Mouse (Mus musculus): ENCODE results near the gene Copg2. TPM values are rescaled to one million over a fixed set of nuclear protein-coding genes. Genes with fewer than 3 reads are reported as not detected.

Copg2 gene
- polyA plus RNA-seq, 1 experiment from 2014 or later: 33.6 TPM

DNA sequence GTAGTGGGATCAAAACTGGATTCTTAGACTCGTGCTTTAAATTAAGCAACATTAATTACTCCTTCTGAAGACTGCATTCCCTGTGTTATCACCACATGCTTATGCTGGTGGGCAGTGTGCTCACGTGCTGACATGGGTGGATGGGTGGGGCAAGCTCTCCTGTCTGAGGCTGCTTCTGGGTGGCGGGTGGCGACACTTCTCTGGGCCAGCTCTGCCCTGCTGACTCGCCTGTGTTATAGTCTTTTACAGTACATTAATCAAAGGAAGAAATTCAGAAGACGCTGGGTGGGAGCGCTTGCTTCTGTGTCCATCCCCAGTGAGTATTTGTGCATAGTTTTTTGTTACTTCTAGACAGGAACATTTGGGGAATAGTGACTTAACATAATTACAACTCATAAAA, 151.0 kb downstream of the Copg2 start:
- H3K4me2 ChIP-seq (ENCODE audit: low read depth, severe bottlenecking): no peak overlapping the region
- H3K9me3 ChIP-seq (ENCODE audit: control insufficient read depth, low read length): peaks cover under 1% of the 10 kb centered on the region; the same call in 1 of the 2 replicates
- H3K4me3 ChIP-seq (ENCODE audit: low read depth, low read length): no peak overlapping the region
- no peak overlapping the region for H3K27ac ChIP-seq (replicated peaks; ENCODE audit: low read depth, low read length)
- H3K27me3 ChIP-seq (ENCODE audit: control insufficient read depth, insufficient read depth, low read length): no peaks in the 10 kb centered on the region
- DNase-seq (ENCODE audit: low spot score) (no peak), ATAC-seq (ENCODE audit: insufficient number of reproducible peaks, low FRiP score, low TSS enrichment, low read depth) (no peak)
- H3K9ac ChIP-seq (ENCODE audit: low read length): no peak overlapping the region
- 0 out of 2 replicates have a peak, but pooled peaks cover 2% of the 10 kb centered on the region for H3K4me1 ChIP-seq (ENCODE audit: control insufficient read depth, insufficient read depth, low read length)
- H3K36me3 ChIP-seq (ENCODE audit: control insufficient read depth, insufficient read depth, low read length): peaks cover 14% of the 10 kb centered on the region; the same call in 1 of the 2 replicates
- 71% methylated on average over 7 of the region's 7 CpGs for WGBS

DNA sequence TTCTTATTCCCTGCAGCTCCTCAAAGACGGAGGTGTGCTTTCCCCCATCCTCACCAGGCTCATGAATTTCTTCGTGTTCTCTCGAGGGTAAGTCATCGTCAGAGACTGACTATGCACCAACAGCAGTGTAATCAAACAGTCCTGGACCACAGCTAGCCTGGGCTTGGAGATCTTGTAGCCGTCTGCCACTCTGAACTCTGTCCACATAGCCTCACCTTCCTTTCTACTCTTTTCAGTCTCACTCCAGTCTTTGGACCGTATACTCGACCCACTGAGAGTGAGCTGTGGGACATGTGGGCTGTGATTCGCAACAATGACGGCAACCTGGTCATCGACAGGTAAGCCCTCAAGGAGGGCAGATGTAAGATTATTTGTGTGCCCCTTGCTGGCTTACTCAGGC, 151.7 kb downstream of the Copg2 start:
- Histone ChIP-seq H3K9me3 (ENCODE audit: control insufficient read depth, low read length) (peaks cover 6% of the 10 kb centered on the region), H3K9ac (ENCODE audit: low read length) (no peak overlapping the region), H3K27ac (replicated peaks; ENCODE audit: low read depth, low read length) (no peak overlapping the region), H3K4me2 (ENCODE audit: low read depth, severe bottlenecking) (no peak overlapping the region), H3K36me3 (ENCODE audit: control insufficient read depth, insufficient read depth, low read length) (peaks cover 14% of the 10 kb centered on the region; the same call in 1 of the 2 replicates), H3K4me3 (ENCODE audit: low read depth, low read length) (no peak overlapping the region), H3K4me1 (ENCODE audit: control insufficient read depth, insufficient read depth, low read length) (0 out of 2 replicates have a peak, but pooled peaks cover 2% of the 10 kb centered on the region), H3K27me3 (ENCODE audit: control insufficient read depth, insufficient read depth, low read length) (no peaks in the 10 kb centered on the region)
- 79% methylated on average over 10 of the region's 10 CpGs for WGBS
- ATAC-seq (ENCODE audit: insufficient number of reproducible peaks, low FRiP score, low TSS enrichment, low read depth) (no peak), DNase-seq (ENCODE audit: low spot score) (no peak)

DNA sequence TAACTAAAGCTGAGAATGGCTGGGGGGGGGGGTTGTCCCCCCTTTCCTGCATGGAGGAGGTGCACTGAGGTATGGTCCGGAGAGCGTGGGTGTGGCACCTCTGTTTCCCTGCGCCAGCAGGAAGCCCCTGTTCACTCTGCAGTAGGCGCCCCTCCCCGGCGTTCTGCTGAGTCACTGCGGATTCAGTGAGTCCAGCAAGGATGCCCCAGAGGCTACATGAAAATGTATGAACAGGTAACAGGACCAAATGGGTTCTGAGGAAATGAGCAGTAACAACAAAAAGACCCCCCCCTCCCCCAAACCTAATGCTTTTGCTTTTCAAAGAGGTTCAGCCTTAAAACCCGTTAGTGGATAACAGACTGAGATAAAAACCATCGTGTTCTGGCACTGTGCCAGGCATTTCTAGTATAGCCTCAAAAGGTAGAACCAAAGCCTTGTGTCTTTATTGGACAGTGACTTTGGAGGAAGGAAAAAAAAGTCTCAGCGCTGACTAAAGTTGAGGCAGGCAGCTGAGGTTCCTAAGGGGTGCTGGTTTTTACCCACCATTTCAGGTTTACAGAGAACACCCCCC, 157.3 kb downstream of the Copg2 start:
- DNase-seq (ENCODE audit: low spot score) (no peak), ATAC-seq (ENCODE audit: insufficient number of reproducible peaks, low FRiP score, low TSS enrichment, low read depth) (no peak)
- 52% methylated on average over 10 of the region's 10 CpGs for WGBS
- Histone ChIP-seq H3K36me3 (ENCODE audit: control insufficient read depth, insufficient read depth, low read length) (peaks cover 10% of the 10 kb centered on the region; the same call in 1 of the 2 replicates), H3K9me3 (ENCODE audit: control insufficient read depth, low read length) (peaks cover 29% of the 10 kb centered on the region), H3K4me2 (ENCODE audit: low read depth, severe bottlenecking) (peak overlapping the region; percentile 61), H3K27me3 (ENCODE audit: control insufficient read depth, insufficient read depth, low read length) (no peaks in the 10 kb centered on the region), H3K27ac (replicated peaks; ENCODE audit: low read depth, low read length) (peak overlapping the region; percentile 87), H3K9ac (ENCODE audit: low read length) (peak overlapping the region; percentile 83), H3K4me1 (ENCODE audit: control insufficient read depth, insufficient read depth, low read length) (no peaks in the 10 kb centered on the region), H3K4me3 (ENCODE audit: low read depth, low read length) (peak overlapping the region; percentile 67)

DNA sequence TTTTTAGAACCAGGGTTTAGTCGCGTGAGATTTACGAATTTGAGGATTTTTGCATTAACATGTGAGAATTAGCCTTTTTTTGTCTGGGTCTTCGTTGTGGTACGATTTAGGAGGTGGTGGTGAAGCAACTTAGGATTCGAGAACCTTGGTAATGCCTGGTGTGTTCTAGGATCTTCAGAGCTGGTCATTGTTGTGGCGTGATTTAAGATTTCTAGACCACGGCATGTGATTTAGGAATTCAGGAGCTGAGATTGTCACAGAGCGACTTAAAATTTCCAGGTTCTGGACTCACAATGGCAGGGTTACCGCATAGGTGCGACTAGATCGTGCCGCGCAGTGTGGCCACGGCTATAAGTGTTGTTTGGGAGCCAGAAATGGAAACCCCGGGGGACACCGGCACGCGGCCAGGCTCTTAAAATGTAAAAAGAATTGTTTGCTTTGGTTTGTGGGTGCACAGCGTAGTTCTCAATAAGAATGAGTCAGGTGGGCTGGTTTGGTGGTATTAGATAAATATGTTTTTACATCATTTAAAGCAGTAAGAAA, 158.1 kb downstream of the Copg2 start:
- DNase-seq (ENCODE audit: low spot score) (no peak), ATAC-seq (ENCODE audit: insufficient number of reproducible peaks, low FRiP score, low TSS enrichment, low read depth) (no peak)
- no peaks in the 10 kb centered on the region for H3K4me1 ChIP-seq (ENCODE audit: control insufficient read depth, insufficient read depth, low read length)
- H3K27ac ChIP-seq (replicated peaks; ENCODE audit: low read depth, low read length): peak overlapping the region; percentile 87
- peak overlapping the region; percentile 83 for H3K9ac ChIP-seq (ENCODE audit: low read length)
- no peaks in the 10 kb centered on the region for H3K27me3 ChIP-seq (ENCODE audit: control insufficient read depth, insufficient read depth, low read length)
- H3K4me2 ChIP-seq (ENCODE audit: low read depth, severe bottlenecking): peak overlapping the region; percentile 61
- H3K4me3 ChIP-seq (ENCODE audit: low read depth, low read length): peak overlapping the region; percentile 67
- 54% methylated on average over 20 of the region's 20 CpGs for WGBS
- H3K36me3 ChIP-seq (ENCODE audit: control insufficient read depth, insufficient read depth, low read length): peaks cover 6% of the 10 kb centered on the region; the same call in 1 of the 2 replicates
- H3K9me3 ChIP-seq (ENCODE audit: control insufficient read depth, low read length): peaks cover 29% of the 10 kb centered on the region

DNA sequence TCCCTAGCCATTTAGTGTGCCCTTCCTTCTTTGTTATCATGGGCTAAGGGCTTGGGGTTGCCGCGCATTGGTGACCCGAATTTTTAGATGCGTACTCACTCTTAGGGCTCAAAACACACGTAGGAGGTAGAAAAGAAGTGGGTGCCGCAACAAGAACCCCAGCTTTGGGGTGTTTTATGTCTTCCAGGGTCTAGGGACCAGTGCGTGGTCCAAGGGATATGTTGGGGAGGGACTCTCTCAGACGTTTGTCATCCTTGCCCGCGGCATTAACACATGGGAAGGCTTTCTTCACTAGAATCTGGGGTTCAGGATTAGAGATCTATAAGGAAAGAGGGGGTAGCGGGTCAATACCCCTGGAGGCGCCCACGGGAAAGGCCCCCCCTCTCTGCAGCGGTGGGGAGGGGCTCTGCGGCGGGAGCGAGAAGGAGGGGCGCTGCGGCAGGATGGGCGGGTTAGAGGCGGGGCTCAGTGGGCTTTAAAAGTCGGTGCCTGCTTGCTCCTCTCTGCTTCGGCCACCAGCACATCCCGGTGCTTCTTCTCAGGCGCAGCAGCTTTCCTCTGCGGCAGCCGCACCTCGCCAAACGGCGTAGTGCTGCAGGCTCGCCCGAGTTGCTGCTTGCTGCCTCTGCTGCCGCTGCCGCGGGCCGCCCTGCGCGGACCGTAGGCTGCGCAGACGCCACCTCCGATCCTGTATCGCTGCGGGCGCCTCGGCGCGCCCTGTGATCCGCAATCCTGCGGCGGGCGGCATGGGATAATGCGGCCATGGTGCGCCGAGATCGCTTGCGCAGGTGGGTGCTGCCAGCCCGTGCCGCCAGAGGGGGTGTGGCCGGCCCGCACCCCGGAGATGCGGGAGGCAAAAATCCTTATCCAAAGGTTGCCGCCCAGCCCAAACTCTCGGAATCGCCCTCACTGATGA, 158.8 kb downstream of the Copg2 start:
- WGBS: 48% methylated on average over 66 of the region's 66 CpGs
- H3K27me3 ChIP-seq (ENCODE audit: control insufficient read depth, insufficient read depth, low read length): no peaks in the 10 kb centered on the region
- ATAC-seq (ENCODE audit: insufficient number of reproducible peaks, low FRiP score, low TSS enrichment, low read depth) (peak; percentile 45; the same call in 1 of the 2 replicates), DNase-seq (ENCODE audit: low spot score) (peak; percentile 87)
- peak overlapping the region; percentile 83 for H3K9ac ChIP-seq (ENCODE audit: low read length)
- peak overlapping the region; percentile 61 for H3K4me2 ChIP-seq (ENCODE audit: low read depth, severe bottlenecking)
- peaks cover 29% of the 10 kb centered on the region for H3K9me3 ChIP-seq (ENCODE audit: control insufficient read depth, low read length)
- peak overlapping the region; percentile 87 for H3K27ac ChIP-seq (replicated peaks; ENCODE audit: low read depth, low read length)
- peaks cover 5% of the 10 kb centered on the region; the same call in 1 of the 2 replicates for H3K36me3 ChIP-seq (ENCODE audit: control insufficient read depth, insufficient read depth, low read length)
- peaks cover 5% of the 10 kb centered on the region; the same call in 1 of the 2 replicates for H3K4me1 ChIP-seq (ENCODE audit: control insufficient read depth, insufficient read depth, low read length)
- peak overlapping the region; percentile 67 for H3K4me3 ChIP-seq (ENCODE audit: low read depth, low read length)

DNA sequence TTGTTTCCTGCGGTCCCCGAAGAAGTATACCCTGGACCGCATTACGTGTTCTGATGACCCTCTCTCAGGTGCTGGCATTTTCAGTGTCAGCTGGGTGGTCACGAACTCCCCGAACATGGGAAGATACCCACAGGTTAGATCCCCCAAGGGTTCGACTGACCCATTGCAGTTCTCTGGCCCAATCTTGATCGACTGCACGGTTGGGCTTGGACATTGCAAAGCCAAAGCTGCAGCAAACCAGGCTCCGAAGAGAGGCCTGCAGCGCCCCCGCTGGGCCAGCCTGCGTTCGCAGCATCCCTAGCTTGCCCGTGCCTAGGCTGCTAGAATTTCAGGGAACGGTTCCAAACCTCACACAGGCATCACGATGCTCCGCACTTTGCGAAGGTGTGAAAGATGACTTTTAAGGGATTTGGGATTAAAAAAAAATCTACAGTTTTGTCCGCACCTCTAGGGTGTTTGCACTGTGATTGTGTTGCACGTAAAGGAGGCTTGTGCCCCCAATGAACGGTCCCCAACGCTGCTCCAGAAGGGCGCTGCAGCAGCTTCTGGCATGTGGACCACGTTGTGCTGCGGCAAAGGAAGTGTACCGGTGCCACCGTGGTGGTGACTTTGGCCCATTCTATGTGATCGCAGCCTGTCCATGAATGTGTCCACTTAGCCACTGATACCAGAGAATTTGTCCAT, 159.6 kb downstream of the Copg2 start:
- no peaks in the 10 kb centered on the region for H3K27me3 ChIP-seq (ENCODE audit: control insufficient read depth, insufficient read depth, low read length)
- WGBS: 59% methylated on average over 29 of the region's 29 CpGs
- DNase-seq (ENCODE audit: low spot score) (peak; percentile 86), ATAC-seq (ENCODE audit: insufficient number of reproducible peaks, low FRiP score, low TSS enrichment, low read depth) (peak; percentile 59; the same call in 1 of the 2 replicates)
- H3K4me2 ChIP-seq (ENCODE audit: low read depth, severe bottlenecking): peak overlapping the region; percentile 61
- H3K4me3 ChIP-seq (ENCODE audit: low read depth, low read length): peak overlapping the region; percentile 67
- H3K9ac ChIP-seq (ENCODE audit: low read length): no peak overlapping the region; the same call in 1 of the 2 replicates
- peak overlapping the region; percentile 91 for H3K27ac ChIP-seq (replicated peaks; ENCODE audit: low read depth, low read length)
- peaks cover 5% of the 10 kb centered on the region; the same call in 1 of the 2 replicates for H3K4me1 ChIP-seq (ENCODE audit: control insufficient read depth, insufficient read depth, low read length)
- H3K9me3 ChIP-seq (ENCODE audit: control insufficient read depth, low read length): peaks cover 29% of the 10 kb centered on the region
- no peaks in the 10 kb centered on the region; the same call in 1 of the 2 replicates for H3K36me3 ChIP-seq (ENCODE audit: control insufficient read depth, insufficient read depth, low read length)

DNA sequence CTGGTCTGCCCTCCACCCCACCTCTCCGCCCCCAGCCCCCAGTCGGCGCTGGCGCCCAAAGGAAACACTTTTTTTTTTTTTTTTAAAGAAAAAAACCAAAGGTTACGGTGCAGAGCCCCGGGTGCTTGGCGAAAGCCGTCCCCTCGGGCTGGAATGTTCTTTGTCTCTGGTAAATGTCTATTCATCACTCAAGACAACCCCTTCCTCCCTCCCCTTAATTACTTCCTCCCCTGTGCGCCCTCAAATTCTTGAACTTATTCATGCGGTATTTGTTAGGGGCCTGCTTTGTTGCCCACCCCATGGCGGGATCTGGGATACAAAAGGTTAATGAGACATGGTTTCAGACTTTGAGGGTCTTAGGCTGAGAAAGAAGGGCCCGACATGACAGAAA, 160.2 kb downstream of the Copg2 start:
- Histone ChIP-seq H3K36me3 (ENCODE audit: control insufficient read depth, insufficient read depth, low read length) (no peaks in the 10 kb centered on the region; the same call in 1 of the 2 replicates), H3K4me3 (ENCODE audit: low read depth, low read length) (no peak overlapping the region), H3K9me3 (ENCODE audit: control insufficient read depth, low read length) (peaks cover 29% of the 10 kb centered on the region), H3K9ac (ENCODE audit: low read length) (no peak overlapping the region), H3K4me1 (ENCODE audit: control insufficient read depth, insufficient read depth, low read length) (peaks cover 5% of the 10 kb centered on the region; the same call in 1 of the 2 replicates), H3K4me2 (ENCODE audit: low read depth, severe bottlenecking) (no peak overlapping the region), H3K27ac (replicated peaks; ENCODE audit: low read depth, low read length) (peak overlapping the region; percentile 91), H3K27me3 (ENCODE audit: control insufficient read depth, insufficient read depth, low read length) (no peaks in the 10 kb centered on the region)
- 50% methylated on average over 13 of the region's 13 CpGs for WGBS
- ATAC-seq (ENCODE audit: insufficient number of reproducible peaks, low FRiP score, low TSS enrichment, low read depth) (no peak), DNase-seq (ENCODE audit: low spot score) (peak; percentile 70)
